Comparison of ENCODE assay signal across 8 mouse cellular contexts in genomic region chr11:120041191-120042123, GRCm38 (mm10). TPM values are rescaled to one million over a fixed set of nuclear protein-coding genes. Genes with fewer than 3 reads are reported as not detected.
DNase-seq lines count a peak whose midpoint lies in the region; ATAC-seq and TF ChIP-seq lines count a peak whose summit lies in the region.

No protein-coding gene starts in this region.

- no peak overlapping the region for H3K9ac ChIP-seq in heart, embryonic 12.5 days
- H3K9ac ChIP-seq in kidney, embryonic 15.5 days, result no peak overlapping the region

- 50% methylated on average over 13 of the region's 13 CpGs for WGBS in heart, embryonic 12.5 days
- 55% methylated on average over 13 of the region's 13 CpGs for WGBS in kidney, embryonic 15.5 days

- H3K27me3 ChIP-seq in heart, embryonic 12.5 days (replicated peaks), result peaks cover 22% of the 10 kb centered on the region
- peaks cover 8% of the 10 kb centered on the region for H3K27me3 ChIP-seq in kidney, embryonic 15.5 days

- H3K4me1 ChIP-seq in heart, embryonic 12.5 days (replicated peaks), result peaks cover 38% of the 10 kb centered on the region
- H3K4me1 ChIP-seq in kidney, embryonic 15.5 days, result peaks cover 40% of the 10 kb centered on the region

- no peak for TF ChIP-seq CTCF in left cerebral cortex, adult 2 months (IDR thresholded peaks at IDR 0.05)

- H3K36me3 ChIP-seq in heart, embryonic 12.5 days, result no peaks in the 10 kb centered on the region
- no peaks in the 10 kb centered on the region for H3K36me3 ChIP-seq in kidney, embryonic 15.5 days

- ATAC-seq in heart, embryonic 12.5 days (ENCODE audit: insufficient number of reproducible peaks, low FRiP score), result peak; percentile 72
- ATAC-seq in kidney, embryonic 15.5 days (replicated peaks; ENCODE audit: low FRiP score), result no peak

- no peaks in the 10 kb centered on the region for H3K9me3 ChIP-seq in heart, embryonic 12.5 days (replicated peaks)
- H3K9me3 ChIP-seq in kidney, embryonic 15.5 days (replicated peaks), result no peaks in the 10 kb centered on the region

- peak in 1 of 2 experiments; percentile 58 for DNase-seq in left cerebral cortex, adult 2 months (ENCODE audit: extremely low spot score in 1 of 2, low spot score in 2 of 2)
- DNase-seq in left cerebral cortex, postnatal 4 days, result no peak
- DNase-seq in brain, adult 2 months (ENCODE audit: low read depth, low spot score), result peak; percentile 84
- peak; percentile 82 for DNase-seq in lung, postnatal 14 days
- DNase-seq in yolk sac, embryonic 10.5 days (ENCODE audit: low spot score), result peak; percentile 73
- DNase-seq in thymus, postnatal 36 days, result no peak

- H3K4me2 ChIP-seq in heart, embryonic 12.5 days, result peak overlapping the region; percentile 10; the same call in 1 of the 2 replicates
- peak overlapping the region; percentile 28 for H3K4me2 ChIP-seq in kidney, embryonic 15.5 days

- intact Hi-C loops in left cerebral cortex, adult 2 months (cut with DNase I), result no loop called here
- intact Hi-C loops in left cerebral cortex, postnatal 4 days (cut with DNase I), result no loop called here

- peak overlapping the region; percentile 86 for H3K27ac ChIP-seq in left cerebral cortex, adult 2 months
- peak overlapping the region; percentile 58 for H3K27ac ChIP-seq in heart, embryonic 12.5 days (ENCODE audit: poor library complexity, severe bottlenecking)
- peak overlapping the region; percentile 68 for H3K27ac ChIP-seq in kidney, embryonic 15.5 days

- H3K4me3 ChIP-seq in left cerebral cortex, adult 2 months, result peak overlapping the region; percentile 11; the same call in 1 of the 2 replicates
- H3K4me3 ChIP-seq in heart, embryonic 12.5 days, result no peak overlapping the region
- H3K4me3 ChIP-seq in kidney, embryonic 15.5 days (replicated peaks), result no peak overlapping the region

RNA-seq across cellular contexts. Expression of gene Aatk, which starts 5.5 kb away (rescaled TPM):
- total RNA-seq in left cerebral cortex, adult 2 months (2021), result 100 to 1,000 TPM; 193 to 203 TPM
- total RNA-seq in left cerebral cortex, postnatal 4 days (2021), result 100 to 1,000 TPM; 111 to 114 TPM
- 0.63 and 0.92 TPM in 2 replicates for polyA plus RNA-seq in heart, embryonic 12.5 days (2016; fragmentation: Nextera tagmentation; extraction: Ambion mirVana)
- polyA plus RNA-seq in kidney, embryonic 15.5 days (2015; fragmentation: Nextera tagmentation; extraction: Ambion mirVana), result 2.4 and 3.2 TPM in 2 replicates

RNA-seq across cellular contexts. Expression of gene Cep131, which starts 45.2 kb away (rescaled TPM):
- total RNA-seq in left cerebral cortex, adult 2 months (2021), result 10 to 100 TPM; 33.8 to 37.1 TPM
- total RNA-seq in left cerebral cortex, postnatal 4 days (2021), result 10 to 100 TPM; 49.8 to 53.8 TPM
- polyA plus RNA-seq in heart, embryonic 12.5 days (2016; fragmentation: Nextera tagmentation; extraction: Ambion mirVana), result 18.7 and 19.2 TPM in 2 replicates
- polyA plus RNA-seq in kidney, embryonic 15.5 days (2015; fragmentation: Nextera tagmentation; extraction: Ambion mirVana), result 23.7 and 27.7 TPM in 2 replicates

RNA-seq across cellular contexts. Expression of gene Tepsin, which starts 57.1 kb away (rescaled TPM):
- 10 to 100 TPM; 15.9 to 16.9 TPM for total RNA-seq in left cerebral cortex, adult 2 months (2021)
- 10 to 100 TPM; 18.9 to 19.5 TPM for total RNA-seq in left cerebral cortex, postnatal 4 days (2021)
- polyA plus RNA-seq in heart, embryonic 12.5 days (2016; fragmentation: Nextera tagmentation; extraction: Ambion mirVana), result 15.5 and 16.8 TPM in 2 replicates
- polyA plus RNA-seq in kidney, embryonic 15.5 days (2015; fragmentation: Nextera tagmentation; extraction: Ambion mirVana), result 19.5 and 22.4 TPM in 2 replicates

RNA-seq across cellular contexts. Expression of gene Ndufaf8, which starts 57.3 kb away (rescaled TPM):
- 10 to 100 TPM; 33.7 to 38.6 TPM for total RNA-seq in left cerebral cortex, adult 2 months (2021)
- 10 to 100 TPM; 27.9 to 29.6 TPM for total RNA-seq in left cerebral cortex, postnatal 4 days (2021)
- polyA plus RNA-seq in heart, embryonic 12.5 days (2016; fragmentation: Nextera tagmentation; extraction: Ambion mirVana), result 73.9 and 79.2 TPM in 2 replicates
- polyA plus RNA-seq in kidney, embryonic 15.5 days (2015; fragmentation: Nextera tagmentation; extraction: Ambion mirVana), result 83.0 and 90.1 TPM in 2 replicates

Comparison
In these comparisons a context has a peak if more than half of its experiments do, and no peak if none do; other contexts are left out.
1. DNase-seq: peak in brain, adult 2 months (single experiment), lung, postnatal 14 days (single experiment) and yolk sac, embryonic 10.5 days (single experiment); none in left cerebral cortex, postnatal 4 days (single experiment) and thymus, postnatal 36 days (0 of 2).
2. Peak in every context shown above with its lines, with median percentiles within 50 percentile points of each other: H3K27ac ChIP-seq.